Mouse (Mus musculus) gastrocnemius, postnatal 14 days (tissue): ENCODE data around the gene Ranbp3. TPM values are rescaled to one million over a fixed set of nuclear protein-coding genes. Genes with fewer than 3 reads are reported as not detected.
"Not testable (repeated sequence)": the region's sequence is repeated elsewhere in the genome, so short reads cannot be mapped to it uniquely, and the experiment has no call there.

Experiments used
- DNase-seq: peaks from one replicate; pipeline ENCODE4 v3.0.0; 2021; ENCODE audit warnings: mixed read lengths
- intact Hi-C: fragments of 180-260 bp; cut with DNase I; formaldehyde crosslinking; loops from one replicate; pipeline ENCODE4 v1.15.1; 2025; ENCODE audit warnings: low total_unique reads
- long read RNA-seq, 2 experiments: library from polyadenylated mRNA; stranded (forward); transcript quantifications; one replicate each; pipeline ENCODE4 v2.0.0; 2021
- total RNA-seq, 2 experiments: library from RNA; stranded (reverse); gene quantifications; 2 replicates each; pipeline ENCODE4 v1.2.3; 2021

Gene Ranbp3
- total RNA-seq, result 10 to 100 TPM; 34.2 to 35.1 TPM
- long read RNA-seq, experiment 1, transcript Ranbp3-206 (17 exons, 2,567 nt), result minor isoform, 8 of 51 reads
- long read RNA-seq, experiment 1, transcript Ranbp3-201 (16 exons, 2,373 nt), result major isoform, 29 of 51 reads
- long read RNA-seq, experiment 1, partial matches to known transcripts, result 12 of 51 reads
- long read RNA-seq, experiment 1, other reads (novel, unspliced or antisense), result 2 of 51 reads
- long read RNA-seq, experiment 2, transcript Ranbp3-201 (16 exons, 2,373 nt), result major isoform, 23 of 46 reads
- long read RNA-seq, experiment 2, partial matches to known transcripts, result 12 of 46 reads
- long read RNA-seq, experiment 2, other reads (novel, unspliced or antisense), result 7 of 46 reads

DNA sequence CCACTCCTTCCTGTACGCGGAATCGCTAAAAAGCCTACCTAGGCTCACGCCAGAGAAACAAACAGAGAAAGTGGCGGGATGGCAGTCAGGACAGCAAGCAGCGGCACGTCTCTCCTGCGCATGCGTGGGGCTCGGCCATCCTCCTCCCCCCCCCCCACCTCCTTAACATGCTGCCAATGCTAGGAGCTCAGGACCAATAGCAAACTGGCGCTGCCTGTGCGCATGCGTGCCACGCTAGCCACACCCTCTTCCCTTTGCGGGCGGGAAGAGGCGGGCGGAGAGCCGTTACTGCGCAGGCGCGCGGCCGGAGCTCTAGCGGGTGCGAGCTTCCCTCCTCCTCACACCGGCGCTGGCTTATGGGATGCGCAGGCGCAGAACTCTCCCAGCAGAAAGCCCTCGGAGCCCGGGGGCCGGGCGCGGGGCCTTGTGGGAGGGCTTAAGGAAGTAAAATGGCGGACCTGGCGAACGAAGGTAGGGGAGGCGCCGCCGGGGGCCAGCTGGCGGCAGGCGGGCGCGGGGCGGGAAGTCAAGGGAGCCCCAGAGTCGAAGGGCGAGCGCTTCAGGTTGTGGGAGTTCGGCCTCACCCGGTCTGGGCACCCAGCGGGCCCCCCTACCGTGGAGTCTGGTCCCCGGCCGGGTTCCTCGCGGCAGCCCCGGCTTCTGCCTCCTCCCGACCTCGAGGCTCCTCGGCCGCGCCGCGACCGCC lies at the start of gene Ranbp3:
Gene Ranbp3, plus strand, starts transcription at position 354 of the 706 bp plus-strand sequence.
- intact Hi-C loops, result no loop called here
- DNase-seq, result peak; percentile 100

DNA sequence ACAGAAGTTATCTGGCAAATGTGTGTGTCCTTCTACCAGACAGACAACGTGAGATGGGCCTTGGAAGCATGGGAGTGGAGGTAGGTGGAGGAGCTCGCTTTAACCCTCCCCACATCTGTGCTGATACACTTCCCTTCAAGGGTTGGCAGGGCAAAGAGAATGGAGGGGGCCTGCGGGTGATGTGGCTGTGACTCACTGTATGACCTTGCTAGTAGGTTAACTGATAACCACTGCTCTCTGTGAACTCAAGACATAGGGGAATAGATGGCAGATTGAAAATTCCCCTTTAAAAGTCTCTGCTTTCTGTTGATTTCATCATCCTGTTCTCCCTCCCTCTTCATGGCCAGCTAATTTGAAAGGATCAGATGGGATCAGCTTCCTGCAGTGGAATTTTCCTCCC lies 47.6 kb upstream of the Ranbp3 start:
- no peak for DNase-seq
- intact Hi-C loops, result loop anchor here (5.0 kb wide), 1 partner anchor 42 kb away; no protein-coding TSS in a partner anchor

DNA sequence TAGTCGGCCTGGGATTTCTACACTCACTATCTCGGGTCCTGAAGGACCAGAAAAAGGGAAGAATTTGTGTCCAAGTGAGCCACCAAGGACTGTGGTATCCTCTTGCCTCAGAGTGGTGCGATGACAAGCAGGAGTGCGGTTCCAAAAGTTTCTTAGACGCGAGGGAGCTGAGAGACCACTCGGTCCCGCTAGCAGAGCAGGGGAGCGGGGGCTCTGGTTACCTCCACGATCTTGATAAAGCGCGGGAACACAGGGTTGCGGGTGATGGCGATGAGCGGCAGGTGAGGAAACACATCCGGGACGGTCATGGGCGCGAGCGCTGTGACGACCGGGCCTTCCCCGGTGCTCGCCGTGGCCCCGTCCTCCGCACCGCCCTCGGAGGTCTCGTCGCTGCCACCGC lies 46.8 kb upstream of the Ranbp3 start:
- intact Hi-C loops, result loop anchor here (5.0 kb wide), 1 partner anchor 41 kb away; no protein-coding TSS in a partner anchor
- no peak for DNase-seq

DNA sequence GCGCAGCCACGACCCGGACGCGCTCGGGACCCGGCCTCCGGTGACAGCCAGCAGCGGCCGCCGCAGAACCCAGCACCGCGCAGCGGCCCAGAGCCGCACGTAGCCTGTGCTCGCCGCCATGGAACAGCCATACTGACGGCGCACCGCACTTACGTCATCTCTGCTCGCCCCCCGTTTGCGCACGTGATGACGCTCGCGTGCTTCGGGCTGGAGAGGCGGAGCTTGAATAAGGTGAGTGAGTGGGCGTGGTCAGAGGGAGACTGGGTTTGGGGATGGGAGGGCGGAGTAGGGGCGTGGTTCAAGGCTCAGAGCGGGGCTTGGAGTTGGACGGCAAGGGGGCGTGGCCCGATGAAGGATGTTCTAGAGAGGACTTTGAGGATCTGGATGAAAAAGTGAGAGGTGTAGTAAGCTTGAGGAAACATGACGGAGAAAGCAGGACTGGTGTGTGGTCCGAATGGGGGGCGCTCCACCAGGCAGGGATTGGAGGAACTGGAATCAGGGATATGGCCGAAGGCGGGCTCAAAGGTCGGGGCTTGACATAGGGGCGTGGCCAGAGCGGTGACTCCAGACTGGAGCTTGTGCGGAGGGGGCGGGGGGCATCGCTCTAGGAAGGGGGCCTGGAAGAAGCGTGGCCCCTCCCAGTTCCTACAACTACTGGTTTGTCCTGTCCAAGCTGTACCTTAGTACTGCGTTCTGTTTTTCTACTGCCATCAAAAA lies 46.2 kb upstream of the Ranbp3 start, which contains the start of gene Lonp1:
Gene Lonp1, minus strand, starts transcription at position 134 of the 717 bp plus-strand sequence.
- DNase-seq, result peak; percentile 93
- intact Hi-C loops, result loop anchor here (5.0 kb wide), 1 partner anchor 40 kb away; no protein-coding TSS in a partner anchor

DNA sequence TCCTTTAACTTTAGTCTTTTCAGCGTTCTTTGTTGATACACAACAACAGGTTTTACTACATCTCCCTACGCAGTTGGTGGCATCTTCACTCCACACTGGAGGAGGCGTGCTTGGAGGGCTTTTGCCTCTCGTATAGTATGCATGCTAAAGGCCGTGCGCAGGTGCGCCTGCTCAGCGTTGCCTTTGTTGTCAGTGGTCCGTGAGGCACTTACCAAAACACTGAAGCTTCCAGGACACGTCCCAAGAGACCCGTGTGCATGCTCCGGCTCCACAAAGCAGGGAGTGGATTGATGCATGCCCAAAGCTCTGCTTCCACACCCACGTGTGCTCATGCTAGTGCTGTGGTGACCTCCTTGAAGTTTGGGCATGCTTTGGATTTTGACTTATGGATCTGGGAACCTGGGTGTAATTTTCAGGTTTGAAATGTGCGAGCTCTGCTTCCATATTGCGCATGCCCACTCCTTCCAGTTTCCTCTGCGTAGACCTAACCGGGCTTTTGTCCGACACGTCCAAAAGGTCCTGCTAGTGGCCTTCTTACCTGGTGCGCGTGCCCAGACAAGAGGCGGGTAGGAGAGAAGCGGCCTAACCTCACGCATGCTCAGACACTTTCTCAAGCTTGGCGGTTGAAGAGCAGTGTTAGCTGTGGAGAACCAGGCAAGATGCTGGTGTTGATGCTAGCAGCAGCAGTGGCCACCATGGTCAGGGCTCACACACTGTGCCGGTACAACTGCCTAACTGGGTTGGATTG lies 45.4 kb upstream of the Ranbp3 start, which contains the start of gene Catsperd:
Gene Catsperd, plus strand, starts transcription at position 614 of the 748 bp plus-strand sequence.
- intact Hi-C loops, result loop anchor here (5.0 kb wide), 1 partner anchor 40 kb away; no protein-coding TSS in a partner anchor
- no peak for DNase-seq

DNA sequence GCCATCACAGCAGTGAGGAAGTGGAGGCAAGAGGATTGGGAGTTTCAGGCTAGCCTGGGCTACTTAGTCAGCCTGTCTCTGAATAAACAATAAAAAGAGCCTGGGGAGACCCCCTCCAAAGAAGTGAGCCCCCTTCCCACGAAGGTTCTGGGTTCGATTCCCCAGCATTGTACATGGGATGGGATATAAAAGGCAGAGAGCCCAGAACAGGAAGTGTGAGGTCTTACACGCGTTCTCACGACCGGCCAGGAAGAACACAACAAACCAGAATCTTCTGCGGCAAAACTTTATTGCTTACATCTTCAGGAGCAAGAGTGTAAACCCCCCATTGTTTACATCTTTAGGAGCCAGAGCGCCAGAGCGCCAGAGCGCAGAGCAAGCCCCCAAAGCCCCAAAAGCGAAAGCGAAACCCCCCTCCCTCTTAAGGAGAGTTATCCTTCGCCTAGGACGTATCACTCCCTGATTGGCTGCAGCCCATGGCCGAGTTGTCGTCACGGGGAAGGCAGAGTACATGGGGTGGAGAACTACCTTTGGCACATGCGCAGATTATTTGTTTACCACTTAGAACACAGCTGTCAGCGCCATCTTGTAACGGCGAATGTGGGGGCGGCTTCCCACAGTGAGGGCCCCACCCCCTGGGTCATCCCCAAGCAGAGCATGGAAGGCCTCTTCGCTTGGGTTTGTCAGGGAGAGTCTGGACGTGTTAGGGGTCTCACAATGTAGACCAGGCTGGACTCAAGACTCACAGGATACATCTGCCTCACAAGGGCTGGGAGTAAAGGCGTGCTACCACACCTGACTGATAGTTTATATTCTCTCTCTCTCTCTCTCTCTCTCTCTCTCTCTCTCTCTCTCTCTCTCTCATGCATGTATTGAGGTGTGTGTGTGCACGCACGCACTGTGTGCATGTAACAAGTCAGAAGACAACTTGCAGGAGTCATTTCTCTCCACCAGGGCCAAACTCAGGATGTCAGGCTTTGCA lies 43.0 kb upstream of the Ranbp3 start:
- not testable (repeated sequence) for DNase-seq
- intact Hi-C loops, result loop anchor here (5.0 kb wide), 1 partner anchor 37 kb away; no protein-coding TSS in a partner anchor

DNA sequence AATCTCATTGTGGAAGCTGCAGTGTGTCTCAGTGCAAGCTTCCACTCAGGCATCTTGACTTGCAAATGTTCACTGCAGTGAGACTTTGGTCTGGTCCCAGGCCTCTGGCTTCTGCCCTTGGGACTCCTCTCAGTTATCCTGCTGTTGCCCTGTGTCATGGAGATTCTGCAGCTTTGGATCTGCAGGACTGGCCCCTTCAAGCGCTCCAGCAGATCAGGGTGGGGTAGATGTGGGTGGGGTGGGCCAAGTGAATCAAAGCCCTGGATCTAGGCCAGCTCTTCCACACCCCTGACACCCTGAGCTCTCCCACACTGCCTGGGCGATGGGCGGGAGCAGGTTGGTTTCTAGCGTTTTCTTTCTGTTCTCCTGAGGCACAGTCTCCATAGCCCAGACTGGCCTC lies 41.3 kb upstream of the Ranbp3 start:
- intact Hi-C loops, result no loop called here
- DNase-seq, result no peak

DNA sequence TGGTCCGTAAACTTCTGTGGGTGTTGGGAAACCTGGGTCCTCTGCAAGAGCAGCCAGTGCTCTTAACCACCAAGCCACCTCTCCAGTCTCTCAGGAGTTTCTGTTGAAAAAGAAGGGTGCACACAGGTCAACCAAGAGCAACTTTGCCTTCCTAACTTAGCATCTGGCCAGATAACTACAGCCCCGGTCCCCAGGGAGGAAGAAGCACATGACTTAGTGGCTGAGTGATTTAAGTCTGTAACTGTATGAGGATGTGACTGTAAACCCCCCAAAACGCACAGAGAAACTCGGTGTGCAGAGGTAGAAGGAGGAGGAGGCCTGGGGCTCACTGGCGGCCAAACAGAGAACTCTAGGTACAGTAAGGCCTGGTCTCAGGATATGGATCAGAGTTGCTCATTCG lies 39.1 kb upstream of the Ranbp3 start:
- DNase-seq, result no peak
- intact Hi-C loops, result no loop called here

DNA sequence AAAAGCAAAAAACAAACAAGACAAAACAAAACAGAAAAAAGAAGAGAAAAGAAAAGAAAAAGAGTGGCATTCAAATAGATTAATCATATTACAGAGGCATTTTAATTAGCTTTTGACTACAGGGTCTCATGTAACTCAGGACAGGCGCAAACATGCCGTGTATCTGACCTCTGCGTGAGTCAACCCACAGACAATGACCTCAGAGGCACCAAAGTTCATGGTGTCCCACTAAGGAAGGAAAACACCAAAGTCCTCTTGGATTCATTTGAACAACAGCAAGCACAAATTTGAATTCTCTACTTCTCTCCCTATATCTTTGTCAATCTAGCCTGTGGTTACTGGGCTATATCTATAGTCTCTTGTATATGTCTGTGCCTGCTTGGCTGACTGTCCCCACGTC lies 29.9 kb upstream of the Ranbp3 start:
- DNase-seq, result no peak
- intact Hi-C loops, result no loop called here

DNA sequence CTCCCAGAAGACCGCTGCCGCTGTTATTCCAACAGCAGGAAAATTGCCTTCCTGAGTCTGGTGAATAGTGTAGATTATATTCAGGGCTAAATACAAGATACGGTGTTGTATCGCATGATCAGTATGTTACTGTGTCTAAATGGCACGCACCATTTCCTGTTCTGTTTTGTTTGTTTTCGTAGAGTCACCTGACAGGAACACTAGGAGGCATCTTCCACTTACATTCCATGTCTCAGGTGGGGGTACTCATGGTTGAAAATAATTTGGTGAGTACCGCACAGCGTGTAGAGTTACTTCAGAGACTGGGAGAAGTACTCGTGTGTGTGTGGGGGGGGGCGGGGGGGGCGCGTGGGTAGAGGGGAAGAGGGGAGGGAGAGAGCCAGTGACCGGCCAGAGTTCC lies 25.5 kb upstream of the Ranbp3 start:
- no peak for DNase-seq
- intact Hi-C loops, result no loop called here

DNA sequence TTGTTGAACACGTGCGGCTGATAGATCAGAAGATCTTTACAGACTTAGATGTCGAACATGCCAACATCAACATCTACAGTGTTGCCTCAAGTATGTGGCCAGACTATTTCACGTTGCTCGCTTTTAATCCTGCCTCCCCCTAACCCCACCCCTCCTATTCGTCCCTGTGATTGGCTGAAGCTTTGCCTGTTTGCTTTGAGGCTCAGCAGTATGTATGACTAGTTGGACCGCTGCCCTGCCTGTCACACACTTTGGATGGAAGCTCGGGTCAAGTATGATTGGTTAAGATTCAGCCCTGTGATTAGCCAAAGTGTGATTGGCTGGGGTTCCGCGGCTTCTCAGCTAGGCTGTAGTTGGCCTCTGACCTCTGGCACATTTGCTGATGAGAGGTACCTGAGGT lies 21.3 kb upstream of the Ranbp3 start:
- intact Hi-C loops, result no loop called here
- no peak for DNase-seq

DNA sequence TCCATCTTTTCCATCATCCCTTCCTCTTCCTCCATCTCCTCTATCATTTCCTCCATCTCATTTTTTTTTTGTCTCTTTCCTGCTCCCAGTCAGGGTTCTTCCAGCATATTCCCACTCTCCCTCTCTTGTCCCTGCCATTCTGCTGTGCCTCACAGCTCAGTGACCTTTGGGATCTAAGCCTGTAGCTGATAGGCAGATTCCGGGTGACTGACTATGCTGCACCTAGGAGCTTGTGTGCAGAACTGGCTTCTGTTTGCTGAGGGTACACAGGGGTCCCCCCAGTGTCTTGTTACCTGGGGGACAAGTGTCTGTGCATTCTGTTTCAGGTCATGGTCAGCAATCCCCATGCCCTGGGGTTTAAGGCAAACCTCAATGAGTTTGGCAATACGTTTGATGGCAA lies 18.3 kb upstream of the Ranbp3 start:
- DNase-seq, result no peak
- intact Hi-C loops, result no loop called here

DNA sequence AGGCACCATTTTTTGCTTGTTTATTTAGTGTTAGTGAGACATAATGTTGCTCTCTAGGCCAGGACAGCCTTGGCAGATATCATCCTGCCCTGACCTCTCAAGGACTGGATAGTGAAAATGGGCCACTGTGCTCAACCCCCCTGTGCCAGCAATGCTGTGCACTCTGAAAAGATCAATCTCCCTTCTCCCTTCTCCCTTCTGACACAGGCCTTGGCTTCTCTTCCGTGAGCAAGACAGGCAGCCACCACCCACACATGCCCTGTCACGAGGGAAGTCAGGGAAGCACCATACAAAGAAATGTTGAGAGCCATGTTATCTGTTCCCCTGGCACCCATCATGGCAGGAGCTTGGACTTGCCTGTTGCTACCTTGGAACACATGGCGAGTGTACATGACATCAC lies 17.8 kb upstream of the Ranbp3 start:
- no peak for DNase-seq
- intact Hi-C loops, result no loop called here

DNA sequence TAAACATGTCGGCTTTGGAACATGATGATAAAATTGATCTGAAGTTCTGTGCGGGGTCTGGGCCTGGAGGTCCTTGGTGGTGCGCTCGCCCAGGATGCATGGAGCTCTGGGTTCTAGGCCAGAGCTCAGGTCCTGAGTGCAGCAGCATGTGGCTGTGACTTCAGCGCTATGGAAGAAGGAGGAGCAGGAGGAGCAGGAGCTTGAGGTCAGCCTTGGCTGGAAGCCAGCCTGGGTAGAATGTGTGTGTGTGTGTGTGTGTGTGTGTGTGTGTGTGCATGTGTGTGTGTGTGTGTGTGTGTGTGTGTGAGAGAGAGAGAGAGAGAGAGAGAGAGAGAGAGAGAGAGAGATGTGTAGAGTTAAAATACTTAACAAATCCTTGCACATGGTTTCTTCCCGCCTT lies 16.9 kb upstream of the Ranbp3 start:
- intact Hi-C loops, result no loop called here
- no peak for DNase-seq

DNA sequence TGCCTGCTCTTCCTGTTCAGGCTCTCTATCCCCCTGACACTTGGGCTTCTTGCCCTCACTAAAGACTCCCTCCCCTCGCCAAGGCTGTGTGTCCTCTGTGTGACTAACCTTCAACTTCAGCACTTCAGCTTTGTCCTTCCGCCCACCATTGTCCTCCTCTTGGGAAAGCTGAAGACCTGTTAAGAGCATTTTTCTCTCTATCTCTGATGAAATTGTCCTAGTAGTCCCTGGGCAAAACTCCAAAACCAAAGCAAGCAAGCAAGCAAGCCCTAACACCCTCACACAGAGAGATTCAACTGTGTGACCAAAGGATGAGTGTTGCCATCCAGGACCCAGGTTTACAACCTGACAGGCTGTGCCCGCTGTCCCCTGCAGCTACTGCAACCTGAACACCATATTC lies 9.4 kb upstream of the Ranbp3 start:
- no peak for DNase-seq
- intact Hi-C loops, result no loop called here

DNA sequence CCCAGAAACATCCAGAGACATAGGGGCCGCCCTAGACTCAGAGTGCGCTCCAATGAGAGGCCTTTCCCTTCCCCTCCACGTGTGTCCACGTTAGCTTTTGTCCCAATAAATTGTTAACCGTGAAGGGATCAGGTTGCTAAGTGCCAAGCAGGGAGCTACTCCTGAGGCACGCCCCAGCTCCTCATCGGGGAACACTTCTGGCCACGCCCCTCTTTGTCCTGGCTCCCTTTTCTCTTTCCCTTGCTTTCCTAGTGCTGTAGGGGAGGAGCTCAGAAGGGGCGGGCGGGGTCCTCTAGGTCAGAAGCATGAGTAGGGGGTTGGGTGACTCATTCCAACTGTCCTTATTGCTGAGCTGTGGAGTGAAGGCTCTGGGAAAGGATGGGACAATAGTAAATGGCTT lies 8.8 kb upstream of the Ranbp3 start:
- no peak for DNase-seq
- intact Hi-C loops, result no loop called here

DNA sequence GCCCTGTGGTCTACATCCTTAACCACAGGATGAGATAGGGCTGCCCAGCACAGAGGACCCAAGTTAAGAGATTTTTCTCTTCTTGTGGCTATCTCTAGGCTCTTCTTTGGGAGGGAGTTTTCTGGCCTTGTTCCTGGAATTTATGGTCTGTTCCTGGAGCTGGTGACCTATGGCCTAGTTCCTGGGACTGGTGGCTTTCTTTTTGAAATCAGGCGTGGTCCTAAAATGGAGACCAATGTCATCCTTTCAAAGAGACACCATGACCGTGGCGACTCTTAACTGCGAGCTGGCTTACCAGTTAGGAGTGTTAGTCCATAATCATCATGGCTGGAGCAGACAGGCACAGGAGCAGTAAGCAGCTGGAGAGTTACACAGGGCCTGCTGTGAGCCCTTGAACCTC lies 6.7 kb upstream of the Ranbp3 start:
- intact Hi-C loops, result loop anchor here (5.0 kb wide), 1 partner anchor 39 kb away; the partner anchor contains the start of genes Catsperd and Lonp1
- DNase-seq, result no peak

DNA sequence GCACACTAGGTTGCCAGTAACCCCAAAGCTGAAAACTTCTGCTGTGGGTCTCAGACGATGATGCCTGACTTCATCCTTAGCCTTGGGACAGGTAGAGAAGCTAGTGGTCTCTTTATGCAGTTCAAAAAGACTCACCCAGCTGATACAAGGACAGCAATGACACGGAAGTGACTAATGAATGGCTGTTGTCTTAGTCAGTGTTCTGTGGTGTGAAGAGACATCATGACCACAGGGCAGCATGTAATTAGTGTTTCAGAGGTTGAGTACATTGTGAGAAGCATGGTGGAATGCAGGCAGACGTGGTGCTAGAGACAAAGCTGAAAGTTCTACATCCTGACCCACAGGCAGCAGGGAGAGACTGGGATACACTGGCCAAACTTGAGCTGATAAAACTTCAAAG lies 5.5 kb upstream of the Ranbp3 start:
- intact Hi-C loops, result loop anchor here (5.0 kb wide), 1 partner anchor 40 kb away; the partner anchor contains the start of genes Catsperd and Lonp1
- DNase-seq, result no peak
